Mouse (Mus musculus) ES-Bruce4 (cell line): ENCODE data around the gene Amfr. TPM values are rescaled to one million over a fixed set of nuclear protein-coding genes. Genes with fewer than 3 reads are reported as not detected.

Experiments
- H3K27ac ChIP-seq: 2 replicates; pipeline ENCODE4 v1.5.1; 2012; ENCODE audit warnings: low read length, inconsistent platforms; ENCODE audit not compliant: insufficient read depth
- H3K27me3 ChIP-seq: 2 replicates; pipeline ENCODE4 v1.6.1; 2012; ENCODE audit warnings: mild to moderate bottlenecking, low read length, inconsistent platforms; ENCODE audit not compliant: control insufficient read depth, poor library complexity, insufficient read depth, severe bottlenecking
- H3K36me3 ChIP-seq: 2 replicates; pipeline ENCODE4 v1.6.1; 2012; ENCODE audit warnings: inconsistent platforms, mild to moderate bottlenecking, low read length, moderate library complexity; ENCODE audit not compliant: control insufficient read depth, poor library complexity, insufficient read depth, severe bottlenecking
- H3K4me1 ChIP-seq: one replicate; pipeline ENCODE4 v1.8.1; 2011; ENCODE audit warnings: low read length; ENCODE audit not compliant: control insufficient read depth, insufficient read depth
- H3K4me3 ChIP-seq: 2 replicates; pipeline ENCODE4 v1.5.1; 2011; ENCODE audit warnings: low read depth, mild to moderate bottlenecking, low read length
- H3K9ac ChIP-seq: 2 replicates; pipeline ENCODE4 v1.6.1; 2012; ENCODE audit warnings: low read depth, mild to moderate bottlenecking, inconsistent platforms; ENCODE audit not compliant: poor library complexity, severe bottlenecking
- H3K9me3 ChIP-seq: replicated peaks from 2 replicates; pipeline ENCODE4 v1.6.1; 2012; ENCODE audit warnings: mild to moderate bottlenecking, low read length, inconsistent platforms; ENCODE audit not compliant: control insufficient read depth, poor library complexity, insufficient read depth, severe bottlenecking
- CTCF ChIP-seq: IDR thresholded peaks from one replicate; pipeline ENCODE4 v1.8.1; 2011; ENCODE audit warnings: low read depth, low read length
- EP300 ChIP-seq: IDR thresholded peaks from 2 replicates; pipeline ENCODE4 v1.6.1; 2011; ENCODE audit warnings: low read depth, low read length; ENCODE audit not compliant: insufficient read depth
- POLR2A ChIP-seq: IDR thresholded peaks from one replicate; pipeline ENCODE4 v1.8.1; 2011; ENCODE audit warnings: low read length; ENCODE audit not compliant: insufficient read depth
- polyA plus RNA-seq: library from polyadenylated mRNA; stranded (reverse); fragments of >200 nt; gene quantifications from 2 replicates; pipeline ENCODE4 v1.2.4, GENCODE M21; 2011; ENCODE audit warnings: low read depth; ENCODE audit not compliant: missing spikeins, insufficient read depth, insufficient read length

Amfr gene
- polyA plus RNA-seq, 1 experiment: 28.6 TPM

DNA sequence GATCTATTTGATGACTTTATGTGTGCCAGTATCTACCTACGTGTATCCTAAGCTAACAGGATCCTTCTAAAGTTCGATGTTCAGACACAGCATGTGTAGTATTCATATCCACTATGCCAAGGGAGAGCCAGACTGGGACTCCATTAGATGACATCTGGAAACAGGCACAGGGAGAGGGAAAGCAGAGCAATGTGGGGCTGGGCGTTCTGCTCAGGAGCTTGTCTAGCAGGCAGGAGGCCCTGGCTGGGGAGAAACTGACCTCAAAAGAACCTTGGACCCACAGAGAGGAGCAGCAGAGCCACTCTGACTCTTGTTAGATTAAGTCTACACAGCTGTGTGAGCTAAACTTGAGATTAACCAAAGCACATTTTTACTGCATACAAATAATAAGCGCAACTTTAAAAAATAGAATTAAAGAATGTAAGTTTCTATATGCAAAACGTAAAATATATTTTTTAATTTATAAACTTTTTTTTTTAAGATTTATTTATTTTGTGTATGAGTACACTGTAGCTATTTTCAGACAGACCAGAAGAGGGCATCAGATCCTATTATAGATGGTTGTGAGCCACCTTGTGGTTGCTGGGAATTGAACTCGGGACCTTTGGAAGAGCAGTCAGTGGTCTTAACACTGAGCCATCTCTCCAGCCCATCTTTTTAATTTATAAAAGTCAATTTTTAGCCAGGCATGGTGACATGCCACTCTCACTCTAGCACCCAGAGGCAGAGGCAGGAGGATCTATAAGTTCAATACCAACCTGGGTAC is 36.0 kb downstream of the Amfr start:
- Histone ChIP-seq H3K27me3 (no peaks in the 10 kb centered on the region), H3K4me3 (no peak overlapping the region), H3K27ac (no peak overlapping the region), H3K9ac (no peak overlapping the region), H3K9me3 (no peaks in the 10 kb centered on the region), H3K4me1 (no peaks in the 10 kb centered on the region), H3K36me3 (peaks cover 3% of the 10 kb centered on the region)
- TF ChIP-seq EP300 (no peak), POLR2A (no peak), CTCF (no peak)

GRCm38 (mm10) chr8:93975358-93975757 is 37.3 kb downstream of the Amfr start:
- Histone ChIP-seq H3K9me3 (no peaks in the 10 kb centered on the region), H3K27me3 (no peaks in the 10 kb centered on the region), H3K36me3 (peaks cover 3% of the 10 kb centered on the region), H3K4me3 (no peak overlapping the region), H3K27ac (no peak overlapping the region), H3K9ac (no peak overlapping the region), H3K4me1 (no peaks in the 10 kb centered on the region)
- TF ChIP-seq CTCF (no peak), EP300 (no peak), POLR2A (no peak)

GRCm38 (mm10) chr8:93974602-93975186 is 37.9 kb downstream of the Amfr start:
- Histone ChIP-seq H3K36me3 (peaks cover 3% of the 10 kb centered on the region), H3K9ac (no peak overlapping the region), H3K4me3 (no peak overlapping the region), H3K4me1 (no peaks in the 10 kb centered on the region), H3K9me3 (no peaks in the 10 kb centered on the region), H3K27me3 (no peaks in the 10 kb centered on the region), H3K27ac (no peak overlapping the region)
- TF ChIP-seq EP300 (no peak), CTCF (no peak), POLR2A (no peak)

DNA sequence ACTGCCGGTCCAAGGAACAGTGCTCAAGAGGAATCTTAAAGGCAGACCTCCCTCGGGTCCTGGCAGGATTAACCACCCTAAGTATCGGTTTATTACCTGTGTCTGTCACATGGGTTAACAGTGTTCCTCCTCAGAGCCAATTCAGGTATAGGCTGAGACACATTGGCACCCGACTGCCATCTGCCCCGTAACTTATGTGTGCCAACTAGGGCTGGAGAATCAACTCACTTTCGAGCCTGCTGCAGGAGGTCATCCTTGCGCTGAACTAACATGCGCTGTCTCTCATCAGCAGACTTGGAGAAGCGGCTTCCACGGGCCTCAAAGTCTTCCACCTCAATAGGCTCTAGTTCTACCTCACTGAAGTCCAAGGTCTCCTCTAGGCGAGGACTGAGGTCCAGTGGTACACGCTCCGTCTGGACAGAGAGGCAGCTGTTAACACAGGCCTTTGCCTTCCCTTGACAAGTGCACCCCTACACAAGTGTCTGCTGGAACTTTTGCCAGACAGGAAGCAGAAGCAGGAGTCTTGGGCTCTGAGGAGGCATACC is 38.7 kb downstream of the Amfr start:
- no peak overlapping the region for H3K27ac ChIP-seq
- H3K9me3 ChIP-seq: no peaks in the 10 kb centered on the region
- TF ChIP-seq EP300 (no peak), POLR2A (no peak)
- no peak overlapping the region for H3K9ac ChIP-seq
- H3K36me3 ChIP-seq: peaks cover 3% of the 10 kb centered on the region
- no peak overlapping the region for H3K4me3 ChIP-seq
- no peaks in the 10 kb centered on the region for H3K27me3 ChIP-seq
- no peaks in the 10 kb centered on the region for H3K4me1 ChIP-seq

DNA sequence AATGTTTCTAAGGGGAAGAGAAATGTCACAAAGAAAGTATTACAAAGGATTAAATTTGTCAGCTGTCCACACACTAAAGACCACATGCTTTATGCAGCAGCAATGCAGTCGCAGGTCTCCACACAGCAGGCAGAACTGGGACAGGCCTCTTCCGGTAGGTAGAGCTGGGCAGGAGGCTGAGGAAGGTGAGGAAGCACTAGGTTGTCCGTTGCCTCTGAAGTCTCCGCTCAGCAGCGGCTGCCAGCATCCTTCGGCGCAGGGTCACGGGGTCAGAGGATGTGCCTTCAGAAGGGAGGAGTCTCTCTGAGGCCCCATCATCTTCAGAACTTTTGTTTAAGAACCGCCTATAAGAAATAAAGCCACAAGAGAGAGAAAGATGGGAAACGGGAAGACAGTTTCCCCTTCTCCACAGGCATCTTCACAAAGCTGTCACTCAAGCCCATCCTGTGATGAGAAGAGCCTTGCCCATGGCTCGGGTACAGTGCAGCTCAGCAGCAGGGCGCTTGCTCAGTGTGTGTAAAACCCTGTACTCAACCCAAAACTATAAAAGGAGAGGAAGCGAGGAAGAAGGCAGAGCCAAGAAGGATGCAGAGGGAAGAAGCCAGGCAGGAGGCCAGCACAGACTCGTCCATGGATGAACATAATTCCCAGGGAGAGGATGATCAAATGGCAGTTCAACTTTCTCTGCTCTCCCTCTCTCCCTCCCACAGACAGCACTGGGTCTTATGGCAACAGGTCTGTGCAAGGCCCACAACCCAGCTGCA is 39.5 kb downstream of the Amfr start:
- Histone ChIP-seq H3K36me3 (peaks cover 3% of the 10 kb centered on the region), H3K9ac (no peak overlapping the region), H3K27ac (no peak overlapping the region)

More for the DNA sequence above, 39.5 kb downstream of the Amfr start:
- H3K4me3 ChIP-seq: no peak overlapping the region
- no peaks in the 10 kb centered on the region for H3K4me1 ChIP-seq
- no peaks in the 10 kb centered on the region for H3K27me3 ChIP-seq
- TF ChIP-seq POLR2A: no peak
- no peak for TF ChIP-seq CTCF
- no peak for TF ChIP-seq EP300
- H3K9me3 ChIP-seq: no peaks in the 10 kb centered on the region
